Mouse (Mus musculus): ENCODE results near the gene Ezr.
A peak's percentile ranks its signal among the peaks of the same experiment; 100 is the strongest.

Gene Ezr

GRCm38 (mm10) chr17:6782611-6783005 lies at the start of gene Ezr:
Gene Ezr, minus strand, starts transcription at chr17:6782784.
- peak; percentile 79 to 84 for DNase-seq

- DNase-seq: no peak
These were observed 47.5 kb upstream of the Ezr start for GRCm38 (mm10) chr17:6830004-6830592.

GRCm38 (mm10) chr17:6828531-6829150 lies 46.1 kb upstream of the Ezr start:
- no peak for DNase-seq

GRCm38 (mm10) chr17:6827740-6828461 lies 45.3 kb upstream of the Ezr start:
- peak; percentile 98 for DNase-seq

- no peak for DNase-seq
These were observed 44.7 kb upstream of the Ezr start for GRCm38 (mm10) chr17:6827159-6827733.

- DNase-seq: no peak
These were observed 34.2 kb upstream of the Ezr start for GRCm38 (mm10) chr17:6816796-6817195.

- DNase-seq: no peak
These were observed 33.6 kb upstream of the Ezr start for GRCm38 (mm10) chr17:6816151-6816550.

- DNase-seq: no peak
These were observed 32.1 kb upstream of the Ezr start for GRCm38 (mm10) chr17:6814656-6815055.

- DNase-seq: no peak
These were observed 30.2 kb upstream of the Ezr start for GRCm38 (mm10) chr17:6812851-6813191.

- no peak for DNase-seq
These were observed 29.6 kb upstream of the Ezr start for GRCm38 (mm10) chr17:6811931-6812850.

GRCm38 (mm10) chr17:6809331-6809730 lies 26.7 kb upstream of the Ezr start:
- no peak for DNase-seq

- DNase-seq: no peak
These were observed 26.1 kb upstream of the Ezr start for GRCm38 (mm10) chr17:6808521-6809165.

GRCm38 (mm10) chr17:6807827-6808520 lies 25.4 kb upstream of the Ezr start:
- DNase-seq: no peak

GRCm38 (mm10) chr17:6804853-6805543 lies 22.4 kb upstream of the Ezr start:
- DNase-seq: no peak

GRCm38 (mm10) chr17:6804111-6804510 lies 21.5 kb upstream of the Ezr start:
- peak; percentile 49 to 66 for DNase-seq

GRCm38 (mm10) chr17:6803614-6804013 lies 21.0 kb upstream of the Ezr start:
- DNase-seq: no peak

GRCm38 (mm10) chr17:6798392-6799061 lies 15.9 kb upstream of the Ezr start:
- DNase-seq: no peak

GRCm38 (mm10) chr17:6797471-6797870 lies 14.9 kb upstream of the Ezr start:
- no peak for DNase-seq

- no peak for DNase-seq
These were observed 11.7 kb upstream of the Ezr start for GRCm38 (mm10) chr17:6794160-6794751.

GRCm38 (mm10) chr17:6789581-6790118 lies 7.1 kb upstream of the Ezr start:
- peak; percentile 57 to 58 for DNase-seq
